Mouse (Mus musculus) stomach, embryonic 16.5 days (tissue): ENCODE results near the gene Ccdc102a. TPM values are rescaled to one million over a fixed set of nuclear protein-coding genes. Genes with fewer than 3 reads are reported as not detected.
"Not testable (repeated sequence)": the region's sequence is repeated elsewhere in the genome, so short reads cannot be mapped to it uniquely, and the experiment has no call there.

Source experiments
- ATAC-seq: fragments of 200-750 bp; cut with Nextera tagmentation; 2 replicates; pipeline ENCODE4 v1.8.0; 2017; ENCODE audit warnings: moderate number of reproducible peaks, moderate TSS enrichment; ENCODE audit not compliant: insufficient read depth, low FRiP score
- H3K27ac ChIP-seq: fragments of 300-500 bp; sonication (generic); 2 replicates; pipeline ENCODE4 v1.5.1; 2014; ENCODE audit warnings: low read length
- H3K27me3 ChIP-seq: fragments of 300-500 bp; sonication (generic); 2 replicates; pipeline ENCODE4 v1.6.1; 2014; ENCODE audit warnings: low read length, control low read depth, mixed read lengths; ENCODE audit not compliant: control insufficient read depth, insufficient read depth
- H3K36me3 ChIP-seq: fragments of 300-500 bp; sonication (generic); 2 replicates; pipeline ENCODE4 v1.6.1; 2014; ENCODE audit warnings: low read length; ENCODE audit not compliant: control insufficient read depth, insufficient read depth
- H3K4me1 ChIP-seq: fragments of 300-500 bp; sonication (generic); 2 replicates; pipeline ENCODE4 v1.6.1; 2014; ENCODE audit warnings: low read length, control low read depth, mixed read lengths; ENCODE audit not compliant: control insufficient read depth, insufficient read depth
- H3K4me2 ChIP-seq: fragments of 300-500 bp; sonication (generic); 2 replicates; pipeline ENCODE4 v1.6.1; 2014; ENCODE audit warnings: low read depth, low read length, mixed read lengths
- H3K4me3 ChIP-seq: fragments of 300-500 bp; sonication (generic); replicated peaks from 2 replicates; pipeline ENCODE4 v1.5.1; 2014; ENCODE audit warnings: mild to moderate bottlenecking, low read length
- H3K9ac ChIP-seq: fragments of 300-500 bp; sonication (generic); 2 replicates; pipeline ENCODE4 v1.6.1; 2014; ENCODE audit warnings: low read length
- H3K9me3 ChIP-seq: fragments of 300-500 bp; sonication (generic); replicated peaks from 2 replicates; pipeline ENCODE4 v1.6.1; 2016; ENCODE audit warnings: low read length, control low read depth; ENCODE audit not compliant: control insufficient read depth
- WGBS: fragments of 180-500 bp; shearing (Covaris S2); extraction: QIAGEN DNeasy Blood & Tissue Kit; methylation state at CpG from one replicate; pipeline ENCODE4 v1.1.7; 2014; 5-methylcytosine and 5-hydroxymethylcytosine counted together
- polyA plus RNA-seq: library from polyadenylated mRNA; unstranded; fragments of >200 nt; fragmentation: Nextera tagmentation; extraction: Ambion mirVana; gene quantifications from 2 replicates; pipeline ENCODE4 v1.2.1, GENCODE M21; 2015

The Ccdc102a gene
- polyA plus RNA-seq, 1 experiment from 2014 or later = 14.8 TPM

GRCm38 (mm10) chr8:94863897-94864673, 53.8 kb downstream of the Ccdc102a start:
- Histone ChIP-seq H3K4me2 (no peak overlapping the region), H3K27ac (no peak overlapping the region), H3K27me3 (no peaks in the 10 kb centered on the region), H3K9me3 (no peaks in the 10 kb centered on the region), H3K9ac (no peak overlapping the region), H3K4me3 (no peak overlapping the region), H3K36me3 (0 out of 2 replicates have a peak, but pooled peaks cover 8% of the 10 kb centered on the region), H3K4me1 (peaks cover 4% of the 10 kb centered on the region)
- no peak for ATAC-seq
- WGBS = 73% methylated on average over 10 of the region's 10 CpGs

GRCm38 (mm10) chr8:94862487-94863220, 55.2 kb downstream of the Ccdc102a start:
- Histone ChIP-seq H3K36me3 (0 out of 2 replicates have a peak, but pooled peaks cover 8% of the 10 kb centered on the region), H3K9ac (no peak overlapping the region), H3K27me3 (no peaks in the 10 kb centered on the region), H3K4me1 (peaks cover 5% of the 10 kb centered on the region), H3K27ac (no peak overlapping the region; the same call in 1 of the 2 replicates), H3K9me3 (no peaks in the 10 kb centered on the region), H3K4me2 (no peak overlapping the region), H3K4me3 (no peak overlapping the region)
- WGBS = 83% methylated on average over 12 of the region's 12 CpGs
- no peak for ATAC-seq

GRCm38 (mm10) chr8:94861352-94861910, 56.5 kb downstream of the Ccdc102a start:
- 72% methylated on average over 8 of the region's 8 CpGs for WGBS
- H3K36me3 ChIP-seq = 0 out of 2 replicates have a peak, but pooled peaks cover 8% of the 10 kb centered on the region
- peaks cover 5% of the 10 kb centered on the region for H3K4me1 ChIP-seq
- H3K9ac ChIP-seq = no peak overlapping the region
- ATAC-seq = no peak
- H3K27ac ChIP-seq = no peak overlapping the region
- H3K4me3 ChIP-seq = no peak overlapping the region
- no peaks in the 10 kb centered on the region for H3K27me3 ChIP-seq
- H3K9me3 ChIP-seq = no peaks in the 10 kb centered on the region
- no peak overlapping the region for H3K4me2 ChIP-seq

GRCm38 (mm10) chr8:94857346-94858173, 60.3 kb downstream of the Ccdc102a start, which contains the start of gene Polr2c:
Gene Polr2c, plus strand, starts transcription at chr8:94857450.
- under 1% methylated on average over 68 of the region's 68 CpGs for WGBS

GRCm38 (mm10) chr8:94857011-94857345, 60.9 kb downstream of the Ccdc102a start:
- Histone ChIP-seq H3K9ac (no peak overlapping the region), H3K27me3 (no peaks in the 10 kb centered on the region), H3K9me3 (no peaks in the 10 kb centered on the region), H3K4me2 (peak overlapping the region; percentile 35; the same call in 1 of the 2 replicates), H3K4me3 (peak overlapping the region; percentile 70), H3K36me3 (no peaks in the 10 kb centered on the region), H3K4me1 (peaks cover 5% of the 10 kb centered on the region), H3K27ac (no peak overlapping the region)
- peak; percentile 28; the same call in 1 of the 2 replicates for ATAC-seq
- 28% methylated on average over 5 of the region's 5 CpGs for WGBS

More at GRCm38 (mm10) chr8:94857346-94858173, 60.3 kb downstream of the Ccdc102a start, which contains the start of gene Polr2c:
- H3K9ac ChIP-seq = peak within 1 kb of the TSS; percentile 91
- H3K4me2 ChIP-seq = peak within 1 kb of the TSS; percentile 82
- H3K4me3 ChIP-seq = peak within 1 kb of the TSS; percentile 70
- no peaks in the 10 kb centered on the region for H3K9me3 ChIP-seq
- peak within 1 kb of the TSS; percentile 7; the same call in 1 of the 2 replicates for H3K27ac ChIP-seq
- ATAC-seq = peak; percentile 79
- peaks cover 5% of the 10 kb centered on the region for H3K4me1 ChIP-seq
- no peaks in the 10 kb centered on the region for H3K36me3 ChIP-seq
- no peaks in the 10 kb centered on the region for H3K27me3 ChIP-seq

- ATAC-seq, H3K9ac ChIP-seq, H3K27ac ChIP-seq, H3K4me3 ChIP-seq, H3K4me1 ChIP-seq, H3K4me2 ChIP-seq, H3K9me3 ChIP-seq, H3K36me3 ChIP-seq, H3K27me3 ChIP-seq: not testable (repeated sequence)
- 88% methylated on average over 11 of the region's 11 CpGs for WGBS
Observed at GRCm38 (mm10) chr8:94854761-94855160, 63.1 kb downstream of the Ccdc102a start.

Other genes with a start within 250 kb of the Ccdc102a start
- 125 and 188 TPM in 2 replicates for gene Pllp, start 221.8 kb downstream of the Ccdc102a start, polyA plus RNA-seq
- gene Ccl22, start 172.5 kb downstream of the Ccdc102a start, polyA plus RNA-seq = not detected in 2 replicates
- gene Cx3cl1, start 146.1 kb downstream of the Ccdc102a start, polyA plus RNA-seq = 11.6 and 16.4 TPM in 2 replicates
- 0.30 TPM in 1 of 2 replicates, not detected in the other for gene Ccl17, start 107.6 kb downstream of the Ccdc102a start, polyA plus RNA-seq
- 84.6 and 94.3 TPM in 2 replicates for gene Coq9, start 79.8 kb downstream of the Ccdc102a start, polyA plus RNA-seq
- 78.3 and 84.7 TPM in 2 replicates for gene Ciapin1, start 79.7 kb downstream of the Ccdc102a start, polyA plus RNA-seq
- gene Polr2c, start 60.6 kb downstream of the Ccdc102a start, polyA plus RNA-seq = 128 and 129 TPM in 2 replicates
- 28.8 and 29.5 TPM in 2 replicates for gene Dok4, start 41.8 kb downstream of the Ccdc102a start, polyA plus RNA-seq
- gene Adgrg5, start 5.6 kb upstream of the Ccdc102a start, polyA plus RNA-seq = 0.44 and 0.45 TPM in 2 replicates
- 51.1 and 65.2 TPM in 2 replicates for gene Adgrg1, start 56.7 kb upstream of the Ccdc102a start, polyA plus RNA-seq
- gene Adgrg3, start 99.6 kb upstream of the Ccdc102a start, polyA plus RNA-seq = 3.2 and 3.7 TPM in 2 replicates
- 0.14 TPM in 1 of 2 replicates, not detected in the other for gene Drc7, start 137.0 kb upstream of the Ccdc102a start, polyA plus RNA-seq
- gene Katnb1, start 163.1 kb upstream of the Ccdc102a start, polyA plus RNA-seq = 21.2 TPM in 2 replicates